In the genomic region with DNA sequence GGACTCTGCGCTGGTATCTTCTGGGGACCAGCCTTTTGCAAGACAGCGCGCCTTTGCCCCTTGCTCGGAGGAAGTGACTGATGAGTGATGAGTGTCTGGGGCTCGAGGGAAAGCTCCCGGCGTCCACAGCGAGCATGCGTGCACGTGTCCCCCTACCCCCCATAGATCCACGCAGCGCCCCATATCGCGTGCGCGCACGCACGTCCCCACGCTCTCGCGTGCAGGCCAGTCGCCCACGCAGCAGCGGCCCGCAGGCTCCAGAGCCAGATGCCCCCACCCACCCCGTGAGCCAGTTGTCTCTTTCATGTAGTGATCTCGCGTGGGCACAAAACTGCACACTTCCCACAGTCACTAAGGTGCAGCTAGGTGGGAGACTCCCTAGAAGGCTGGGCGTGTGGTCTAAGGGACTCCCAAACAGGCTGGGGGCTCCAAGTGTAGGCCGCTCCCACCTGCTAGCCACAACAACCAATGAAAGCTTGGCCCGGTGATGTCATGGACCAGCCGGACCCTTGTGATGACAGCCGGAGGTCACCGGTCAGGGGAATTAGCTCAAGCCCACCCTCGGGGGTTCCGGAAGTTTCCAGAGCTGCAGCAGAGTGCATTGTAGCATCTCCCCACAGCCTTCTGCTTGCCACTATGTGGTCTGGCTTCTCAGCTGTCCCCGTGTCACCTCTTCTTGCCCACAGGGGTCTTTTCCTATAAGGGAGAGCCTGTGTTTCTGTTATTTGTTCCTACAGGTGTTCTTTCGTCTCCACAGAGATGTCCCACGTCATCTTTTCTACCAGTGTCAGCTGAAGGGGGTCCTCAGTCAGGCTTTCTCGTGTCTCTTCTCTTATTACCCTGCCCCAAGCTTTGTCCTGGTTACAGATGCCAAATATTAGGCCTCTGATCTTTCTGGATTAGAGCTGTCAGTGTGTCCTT, we compare ENCODE assay signal across 8 mouse cellular contexts. TPM values are rescaled to one million over a fixed set of nuclear protein-coding genes. Genes with fewer than 3 reads are reported as not detected.
DNase-seq lines count a peak whose midpoint lies in the region; ATAC-seq and TF ChIP-seq lines count a peak whose summit lies in the region.

A gene (plus strand): TSS at position 488 of the 921 bp plus-strand sequence.

- H3K27ac ChIP-seq in embryonic facial prominence, embryonic 14.5 days (replicated peaks; ENCODE audit: low read depth, low read length) = no peak within 1 kb of the TSS
- H3K27ac ChIP-seq in heart, embryonic 14.5 days (replicated peaks in 1 of 2; ENCODE audit: control insufficient read depth in 1 of 2, insufficient read depth in 1 of 2, low read depth in 2 of 2, low read length in 2 of 2) = no peak within 1 kb of the TSS
- H3K27ac ChIP-seq in midbrain, postnatal 0 days (ENCODE audit: low read depth, low read length) = peak within 1 kb of the TSS; percentile 82

- H3K4me3 ChIP-seq in lung, adult 2 months (replicated peaks; ENCODE audit: extremely low read depth, low read depth, low read length) = peak within 1 kb of the TSS; percentile 23
- peak within 1 kb of the TSS; percentile 43 for H3K4me3 ChIP-seq in embryonic facial prominence, embryonic 14.5 days (ENCODE audit: low read depth, low read length)
- H3K4me3 ChIP-seq in heart, embryonic 14.5 days (ENCODE audit: control insufficient read depth in 1 of 2, insufficient read depth in 1 of 2, low read depth in 1 of 2, low read length in 2 of 2) = peak within 1 kb of the TSS; percentile 40 to 41
- H3K4me3 ChIP-seq in midbrain, postnatal 0 days (ENCODE audit: low read depth, low read length) = peak within 1 kb of the TSS; percentile 65

- no peak for TF ChIP-seq CTCF in lung, adult 2 months (IDR thresholded peaks at IDR 0.05; ENCODE audit: insufficient read depth, low read length)
- peak; percentile 11 for TF ChIP-seq CTCF in midbrain, postnatal 0 days (IDR thresholded peaks at IDR 0.05)

- H3K27me3 ChIP-seq in embryonic facial prominence, embryonic 14.5 days (replicated peaks; ENCODE audit: control insufficient read depth, insufficient read depth, low read length) = peaks cover 51% of the 10 kb centered on the region
- H3K27me3 ChIP-seq in heart, embryonic 14.5 days (ENCODE audit: control insufficient read depth, insufficient read depth, low read length) = peaks cover 44% of the 10 kb centered on the region
- peaks cover 3% of the 10 kb centered on the region; the same call in 1 of the 2 replicates for H3K27me3 ChIP-seq in midbrain, postnatal 0 days (ENCODE audit: insufficient read depth, low read length)

- H3K36me3 ChIP-seq in embryonic facial prominence, embryonic 14.5 days (ENCODE audit: control insufficient read depth, insufficient read depth, low read length) = no peaks in the 10 kb centered on the region
- H3K36me3 ChIP-seq in heart, embryonic 14.5 days (ENCODE audit: control insufficient read depth, insufficient read depth, low read length) = no peaks in the 10 kb centered on the region
- no peaks in the 10 kb centered on the region for H3K36me3 ChIP-seq in midbrain, postnatal 0 days (ENCODE audit: insufficient read depth, low read length)

- WGBS in lung, adult 2 months = 5% methylated on average over 40 of the region's 40 CpGs
- 2% methylated on average over 23 of the region's 40 CpGs for WGBS in embryonic facial prominence, embryonic 14.5 days
- WGBS in heart, embryonic 14.5 days = under 1% methylated on average over 40 of the region's 40 CpGs
- WGBS in midbrain, postnatal 0 days = under 1% methylated on average over 40 of the region's 40 CpGs

- DNase-seq in lung, adult 2 months = no peak
- DNase-seq in lung, postnatal 14 days = no peak
- DNase-seq in adrenal gland, postnatal 14 days = peak; percentile 32
- peak; percentile 38 for DNase-seq in embryonic facial prominence, embryonic 14.5 days (ENCODE audit: low spot score)
- peak; percentile 56 to 89 for DNase-seq in left cerebral cortex, adult 8-10 months (ENCODE audit: low spot score in 2 of 2)
- DNase-seq in midbrain, postnatal 0 days (ENCODE audit: low spot score) = peak; percentile 85

- peaks cover 8% of the 10 kb centered on the region for H3K4me1 ChIP-seq in lung, adult 2 months (ENCODE audit: control insufficient read depth, insufficient read depth, low read length)
- H3K4me1 ChIP-seq in embryonic facial prominence, embryonic 14.5 days (ENCODE audit: control insufficient read depth, insufficient read depth, low read length) = peaks cover 19% of the 10 kb centered on the region
- peaks cover 13 to 27% of the 10 kb centered on the region in 2 experiments for H3K4me1 ChIP-seq in heart, embryonic 14.5 days (ENCODE audit: control insufficient read depth in 2 of 2, insufficient read depth in 2 of 2, low read length in 2 of 2)
- H3K4me1 ChIP-seq in midbrain, postnatal 0 days (ENCODE audit: insufficient read depth, low read length) = peaks cover 3% of the 10 kb centered on the region; the same call in 1 of the 2 replicates

- TF ChIP-seq POLR2A in lung, adult 2 months (IDR thresholded peaks at IDR 0.05; ENCODE audit: borderline replicate concordance, extremely low read depth, low read depth, low read length) = no peak

- no peaks in the 10 kb centered on the region; the same call in 1 of the 2 replicates for H3K9me3 ChIP-seq in embryonic facial prominence, embryonic 14.5 days (ENCODE audit: control insufficient read depth, low read length)
- H3K9me3 ChIP-seq in heart, embryonic 14.5 days (ENCODE audit: control insufficient read depth, low read length) = no peaks in the 10 kb centered on the region
- H3K9me3 ChIP-seq in midbrain, postnatal 0 days (ENCODE audit: low read length) = no peaks in the 10 kb centered on the region

- H3K9ac ChIP-seq in embryonic facial prominence, embryonic 14.5 days (ENCODE audit: low read depth, low read length) = peak within 1 kb of the TSS; percentile 60
- peak within 1 kb of the TSS; percentile 66 for H3K9ac ChIP-seq in heart, embryonic 14.5 days (ENCODE audit: low read length)
- H3K9ac ChIP-seq in midbrain, postnatal 0 days (replicated peaks; ENCODE audit: low read length, poor library complexity, severe bottlenecking) = peak within 1 kb of the TSS; percentile 83

- H3K4me2 ChIP-seq in embryonic facial prominence, embryonic 14.5 days (ENCODE audit: low read depth, low read length) = peak within 1 kb of the TSS; percentile 88
- peak within 1 kb of the TSS; percentile 90 for H3K4me2 ChIP-seq in heart, embryonic 14.5 days (ENCODE audit: low read length)
- H3K4me2 ChIP-seq in midbrain, postnatal 0 days (ENCODE audit: low read depth, low read length, poor library complexity, severe bottlenecking) = peak within 1 kb of the TSS; percentile 92

- peak; percentile 24; the same call in 1 of the 2 replicates for ATAC-seq in embryonic facial prominence, embryonic 14.5 days (ENCODE audit: low read depth)
- ATAC-seq in heart, embryonic 14.5 days (ENCODE audit: insufficient number of reproducible peaks, insufficient read depth, low FRiP score, low read depth) = no peak
- peak; percentile 78 for ATAC-seq in midbrain, postnatal 0 days (ENCODE audit: low FRiP score)
- no peak for ATAC-seq in megakaryocyte progenitor cell, adult 5-6 weeks (replicated peaks; ENCODE audit: poor library complexity)

RNA-seq across cellular contexts. Expression of the gene that starts here (rescaled TPM):
- 2.0 and 3.3 TPM in 2 replicates for polyA plus RNA-seq in lung, adult 2 months (2012; rRNA removed)
- total RNA-seq in adrenal gland, postnatal 14 days (2021) = 10.3 and 17.4 TPM in 2 replicates
- 29.6 and 33.0 TPM in 2 replicates for polyA plus RNA-seq in embryonic facial prominence, embryonic 14.5 days (2014; fragmentation: Nextera tagmentation; extraction: Ambion mirVana)
- polyA plus RNA-seq in heart, embryonic 14.5 days (2014; fragmentation: Nextera tagmentation; extraction: Ambion mirVana) = 11.2 and 12.5 TPM in 2 replicates
- 10 to 100 TPM; 67.5 to 73.8 (median 70.9) TPM for total RNA-seq in left cerebral cortex, adult 8-10 months (2022)
- 168 and 174 TPM in 2 replicates for total RNA-seq in midbrain, postnatal 0 days (2014; rRNA removed)
- 132 and 148 TPM in 2 replicates for polyA plus RNA-seq in midbrain, postnatal 0 days (2015; fragmentation: Nextera tagmentation; extraction: Ambion mirVana)
- total RNA-seq in megakaryocyte progenitor cell, adult 5-6 weeks (2015) = 0.67 and 2.3 TPM in 2 replicates
- under 0.01 TPM in 1 of 2 replicates, not detected in the other for total RNA-seq in megakaryocyte progenitor cell, adult 5-6 weeks (2017)

Comparison
In these comparisons a context has a peak if more than half of its experiments do, and no peak if none do; other contexts are left out.
1. DNase-seq: peak in adrenal gland, postnatal 14 days (single experiment), embryonic facial prominence, embryonic 14.5 days (single experiment), left cerebral cortex, adult 8-10 months (2 of 2) and midbrain, postnatal 0 days (single experiment); none in lung, adult 2 months (single experiment) and lung, postnatal 14 days (single experiment).
2. ATAC-seq: peak in embryonic facial prominence, embryonic 14.5 days (single experiment) and midbrain, postnatal 0 days (single experiment); none in heart, embryonic 14.5 days (single experiment) and megakaryocyte progenitor cell, adult 5-6 weeks (single experiment).
3. Peak in every context shown above with its lines, with median percentiles within 50 percentile points of each other: H3K4me3 ChIP-seq, H3K4me2 ChIP-seq and H3K9ac ChIP-seq.